Mouse (Mus musculus) midbrain, postnatal 0 days (tissue): ENCODE results near the gene Gmppb. TPM values are rescaled to one million over a fixed set of nuclear protein-coding genes. Genes with fewer than 3 reads are reported as not detected.

Source experiments
- ATAC-seq: fragments of 200-750 bp; cut with Nextera tagmentation; 2 replicates; pipeline ENCODE4 v1.8.0; 2017; ENCODE audit warnings: moderate number of reproducible peaks, mild to moderate bottlenecking, moderate TSS enrichment, moderate library complexity; ENCODE audit not compliant: low FRiP score
- DNase-seq: peaks from one replicate; pipeline ENCODE4 v3.0.0-alpha.2; 2015; ENCODE audit warnings: low spot score
- H3K27ac ChIP-seq: fragments of 300-500 bp; sonication (generic); 2 replicates; pipeline ENCODE4 v1.5.1; 2014; ENCODE audit warnings: low read depth, mild to moderate bottlenecking, low read length, mixed read lengths
- H3K27me3 ChIP-seq: fragments of 300-500 bp; sonication (generic); 2 replicates; pipeline ENCODE4 v1.6.1; 2014; ENCODE audit warnings: low read length, control low read depth, mixed read lengths; ENCODE audit not compliant: insufficient read depth
- H3K36me3 ChIP-seq: fragments of 300-500 bp; sonication (generic); 2 replicates; pipeline ENCODE4 v1.6.1; 2014; ENCODE audit warnings: low read length, control low read depth, mixed read lengths; ENCODE audit not compliant: insufficient read depth
- H3K4me1 ChIP-seq: fragments of 300-500 bp; sonication (generic); 2 replicates; pipeline ENCODE4 v1.6.1; 2014; ENCODE audit warnings: mild to moderate bottlenecking, control low read depth, antibody characterized with exemption, low read length, mixed read lengths; ENCODE audit not compliant: insufficient read depth
- H3K4me2 ChIP-seq: fragments of 300-500 bp; sonication (generic); 2 replicates; pipeline ENCODE4 v1.6.1; 2014; ENCODE audit warnings: low read depth, mild to moderate bottlenecking, low read length, mixed read lengths; ENCODE audit not compliant: poor library complexity, severe bottlenecking
- H3K4me3 ChIP-seq: fragments of 300-500 bp; sonication (generic); 2 replicates; pipeline ENCODE4 v1.5.1; 2014; ENCODE audit warnings: low read depth, mild to moderate bottlenecking, low read length, moderate library complexity
- H3K9ac ChIP-seq: fragments of 300-500 bp; sonication (generic); replicated peaks from 2 replicates; pipeline ENCODE4 v1.6.1; 2014; ENCODE audit warnings: mild to moderate bottlenecking, low read length, moderate library complexity, mixed read lengths; ENCODE audit not compliant: poor library complexity, severe bottlenecking
- H3K9me3 ChIP-seq: fragments of 300-500 bp; sonication (generic); 2 replicates; pipeline ENCODE4 v1.6.1; 2016; ENCODE audit warnings: low read length, control low read depth
- CTCF ChIP-seq: IDR thresholded peaks from 2 replicates; pipeline ENCODE4 v1.5.1; 2016; ENCODE audit warnings: antibody characterized with exemption, mild to moderate bottlenecking
- WGBS: fragments of 180-500 bp; shearing (Covaris S2); extraction: QIAGEN DNeasy Blood & Tissue Kit; methylation state at CpG from one replicate; pipeline ENCODE4 v1.1.7; 2014; 5-methylcytosine and 5-hydroxymethylcytosine counted together
- polyA plus RNA-seq: library from polyadenylated mRNA; unstranded; fragments of >200 nt; fragmentation: Nextera tagmentation; extraction: Ambion mirVana; gene quantifications from 2 replicates; pipeline ENCODE4 v1.2.1, GENCODE M21; 2015
- total RNA-seq: library from RNA; depleted of rRNA; stranded (reverse); fragments of >200 nt; gene quantifications from 2 replicates; pipeline ENCODE4 v1.2.3, GENCODE M21; 2014; rRNA removed

Gene Gmppb
- total RNA-seq (13.4 and 18.7 TPM in 2 replicates), polyA plus RNA-seq (14.9 and 17.8 TPM in 2 replicates)

GRCm38 (mm10) chr9:108049016-108049455 lies at the start of gene Gmppb:
Gene Gmppb (plus strand): TSS chr9:108049242.
- DNase-seq = peak; percentile 98
- ATAC-seq = peak; percentile 90
- peak within 1 kb of the TSS; percentile 74 for H3K9ac ChIP-seq
- H3K4me3 ChIP-seq = peak within 1 kb of the TSS; percentile 70
- H3K27ac ChIP-seq = peak within 1 kb of the TSS; percentile 71
- peak within 1 kb of the TSS; percentile 95 for H3K4me2 ChIP-seq
- no peaks in the 10 kb centered on the region for H3K27me3 ChIP-seq
- under 1% methylated on average over 39 of the region's 39 CpGs for WGBS
- no peak for TF ChIP-seq CTCF
- H3K4me1 ChIP-seq = peaks cover 7% of the 10 kb centered on the region; the same call in 1 of the 2 replicates
- no peaks in the 10 kb centered on the region for H3K9me3 ChIP-seq
- H3K36me3 ChIP-seq = peaks cover 40% of the 10 kb centered on the region

GRCm38 (mm10) chr9:108001922-108002770 lies 46.9 kb upstream of the Gmppb start, which contains the start of gene Ip6k1:
Gene Ip6k1 (plus strand): TSS chr9:108002501.
- ATAC-seq (peak; percentile 99), DNase-seq (peak; percentile 100)
- H3K9ac ChIP-seq = peak within 1 kb of the TSS; percentile 99
- H3K27me3 ChIP-seq = no peaks in the 10 kb centered on the region
- 0 out of 2 replicates have a peak, but pooled peaks cover 4% of the 10 kb centered on the region for H3K4me1 ChIP-seq
- H3K27ac ChIP-seq = peak within 1 kb of the TSS; percentile 99
- under 1% methylated on average over 51 of the region's 51 CpGs for WGBS
- no peak for TF ChIP-seq CTCF
- H3K36me3 ChIP-seq = no peaks in the 10 kb centered on the region
- peak within 1 kb of the TSS; percentile 81 for H3K4me2 ChIP-seq
- H3K9me3 ChIP-seq = no peaks in the 10 kb centered on the region
- peak within 1 kb of the TSS; percentile 97 for H3K4me3 ChIP-seq

GRCm38 (mm10) chr9:108002778-108003530 lies 46.1 kb upstream of the Gmppb start:
- Histone ChIP-seq H3K4me2 (peak overlapping the region; percentile 81), H3K9ac (peak overlapping the region; percentile 99), H3K36me3 (no peaks in the 10 kb centered on the region), H3K27ac (peak overlapping the region; percentile 99), H3K9me3 (no peaks in the 10 kb centered on the region), H3K27me3 (no peaks in the 10 kb centered on the region), H3K4me1 (0 out of 2 replicates have a peak, but pooled peaks cover 4% of the 10 kb centered on the region), H3K4me3 (peak overlapping the region; percentile 97)
- under 1% methylated on average over 44 of the region's 50 CpGs for WGBS
- TF ChIP-seq CTCF = no peak
- DNase-seq (peak; percentile 23), ATAC-seq (no peak; the same call in none of the 2 replicates)

GRCm38 (mm10) chr9:108003531-108003890 lies 45.5 kb upstream of the Gmppb start:
- 7% methylated on average over 8 of the region's 8 CpGs for WGBS
- peak; percentile 49 for DNase-seq
- 0 out of 2 replicates have a peak, but pooled peaks cover 4% of the 10 kb centered on the region for H3K4me1 ChIP-seq
- H3K27ac ChIP-seq = peak overlapping the region; percentile 99
- H3K4me2 ChIP-seq = peak overlapping the region; percentile 81
- H3K4me3 ChIP-seq = peak overlapping the region; percentile 97
- no peaks in the 10 kb centered on the region for H3K9me3 ChIP-seq
- no peaks in the 10 kb centered on the region for H3K36me3 ChIP-seq
- ATAC-seq = no peak
- TF ChIP-seq CTCF = no peak
- H3K27me3 ChIP-seq = no peaks in the 10 kb centered on the region
- peak overlapping the region; percentile 99 for H3K9ac ChIP-seq

GRCm38 (mm10) chr9:108008041-108008440 lies 41.0 kb upstream of the Gmppb start:
- 90% methylated on average over 5 of the region's 5 CpGs for WGBS
- no peak overlapping the region for H3K4me3 ChIP-seq

More at GRCm38 (mm10) chr9:108008041-108008440, 41.0 kb upstream of the Gmppb start:
- Histone ChIP-seq H3K9ac (no peak overlapping the region), H3K27me3 (no peaks in the 10 kb centered on the region), H3K4me2 (no peak overlapping the region), H3K27ac (no peak overlapping the region), H3K36me3 (0 out of 2 replicates have a peak, but pooled peaks cover 3% of the 10 kb centered on the region), H3K4me1 (0 out of 2 replicates have a peak, but pooled peaks cover 4% of the 10 kb centered on the region), H3K9me3 (no peaks in the 10 kb centered on the region)
- TF ChIP-seq CTCF = no peak
- DNase-seq (no peak), ATAC-seq (no peak)
